Mouse (Mus musculus) bone marrow macrophage, adult 2 months (primary cell): ENCODE results near the gene Slc26a10.
A peak's percentile ranks its signal among the peaks of the same experiment; 100 is the strongest.

ENCODE experiments used
- CTCF ChIP-seq: IDR thresholded peaks from 2 replicates; pipeline ENCODE4 v1.5.1; 2012; ENCODE audit warnings: low read depth, mild to moderate bottlenecking, low read length, moderate library complexity
- POLR2A ChIP-seq: IDR thresholded peaks from 2 replicates; pipeline ENCODE4 v1.6.1; 2012; ENCODE audit warnings: mild to moderate bottlenecking, low read depth, low read length, borderline replicate concordance

GRCm38 (mm10) chr10:127164631-127165353 lies 15.7 kb downstream of the Slc26a10 start, which contains the start of gene B4galnt1:
- TF ChIP-seq CTCF (peak; percentile 69), POLR2A (no peak)
